34 mouse cellular contexts compared by ENCODE assay signal in the genomic region with DNA sequence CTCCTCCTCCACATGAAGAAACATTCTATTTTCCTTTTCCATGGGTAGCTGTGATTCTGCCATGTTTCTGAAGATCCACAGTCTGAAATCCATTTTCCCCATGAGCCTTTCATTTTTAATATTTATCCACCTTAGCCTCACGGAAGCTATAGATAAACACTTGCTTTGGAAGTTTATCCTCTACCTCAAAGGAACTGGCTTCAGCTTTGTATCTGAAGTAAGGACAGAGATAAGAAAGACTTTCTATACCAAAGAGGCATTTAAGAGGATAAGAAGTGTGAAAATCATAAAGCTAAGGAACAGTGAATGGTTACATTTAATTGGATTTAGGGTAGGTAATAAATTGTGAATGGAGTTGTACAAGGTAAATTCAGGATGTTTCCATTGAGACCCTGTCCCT.
"Had no signal": no experiment of that assay in that cellular context is flagged by ENCODE, and none has a peak within 500 bp of the region (broad histone marks: within the 10 kb centered on the region; RNA-seq: fewer than 3 reads in every experiment).

No protein-coding gene starts in this region.

- H3K27me3 ChIP-seq: heart, embryonic 12.5 days; heart, embryonic 13.5 days; heart, embryonic 15.5 days; hindbrain, embryonic 12.5 days; hindbrain, embryonic 13.5 days; hindbrain, embryonic 15.5 days; intestine, embryonic 15.5 days; kidney, embryonic 15.5 days had no signal

- ATAC-seq: hindbrain, embryonic 16.5 days; hindbrain, postnatal 0 days; inflammation-experienced regulatory T-cells, adult 6 months; intestine, embryonic 15.5 days; intestine, embryonic 16.5 days; intestine, postnatal 0 days had no signal

- H3K27ac ChIP-seq: heart, embryonic 13.5 days; heart, embryonic 15.5 days; hindbrain, embryonic 10.5 days; hindbrain, embryonic 12.5 days; hindbrain, embryonic 13.5 days; hindbrain, embryonic 14.5 days; hindbrain, embryonic 15.5 days; hindbrain, postnatal 0 days; intestine, embryonic 15.5 days; kidney, embryonic 15.5 days; kidney, postnatal 0 days; layer of hippocampus, adult 2 months; left cerebral cortex, adult 2 months had no signal

- H3K4me3 ChIP-seq: heart, embryonic 12.5 days; heart, embryonic 13.5 days; heart, embryonic 15.5 days; hindbrain, embryonic 10.5 days; hindbrain, embryonic 12.5 days; hindbrain, embryonic 13.5 days; hindbrain, embryonic 15.5 days; intestine, embryonic 15.5 days; kidney, embryonic 15.5 days; layer of hippocampus, adult 2 months; left cerebral cortex, adult 2 months had no signal

- H3K4me1 ChIP-seq: heart, embryonic 12.5 days; heart, embryonic 13.5 days; heart, embryonic 15.5 days; hindbrain, embryonic 10.5 days; hindbrain, embryonic 12.5 days; hindbrain, embryonic 13.5 days; hindbrain, embryonic 15.5 days; intestine, embryonic 15.5 days; kidney, embryonic 15.5 days had no signal

- H3K36me3 ChIP-seq: heart, embryonic 12.5 days; heart, embryonic 13.5 days; heart, embryonic 15.5 days; hindbrain, embryonic 10.5 days; hindbrain, embryonic 12.5 days; hindbrain, embryonic 13.5 days; hindbrain, embryonic 15.5 days; intestine, embryonic 15.5 days; kidney, embryonic 15.5 days had no signal

- H3K9ac ChIP-seq: heart, embryonic 12.5 days; heart, embryonic 13.5 days; heart, embryonic 15.5 days; hindbrain, embryonic 12.5 days; hindbrain, embryonic 13.5 days; hindbrain, embryonic 14.5 days; hindbrain, embryonic 15.5 days; intestine, embryonic 15.5 days; kidney, embryonic 15.5 days had no signal

- H3K9me3 ChIP-seq: heart, embryonic 12.5 days; heart, embryonic 13.5 days; heart, embryonic 15.5 days; hindbrain, embryonic 10.5 days; hindbrain, embryonic 12.5 days; hindbrain, embryonic 13.5 days; hindbrain, embryonic 15.5 days; intestine, embryonic 15.5 days; kidney, embryonic 15.5 days had no signal

- DNase-seq: heart, postnatal 10 days; heart, postnatal 14 days; heart, postnatal 36 days; heart, postnatal 4 days; kidney, adult 11 months; kidney, adult 18-20 months; kidney, adult 2 months; kidney, adult 8-10 months; kidney, adult 9 months; kidney, postnatal 10 days; kidney, postnatal 14 days; kidney, postnatal 25 days; kidney, postnatal 36 days; kidney, postnatal 4 days; layer of hippocampus, adult 9-11 months; layer of hippocampus, postnatal 36 days had no signal
